Mouse (Mus musculus) CH12F3 (cell line): Measurements from ENCODE around the gene Dnah2.
"Not testable (repeated sequence)": the region's sequence is repeated elsewhere in the genome, so short reads cannot be mapped to it uniquely, and the experiment has no call there.

ENCODE experiments used
- in situ Hi-C: fragments of 300-500 bp; cut with MboI; formaldehyde crosslinking; loops from 2 replicates; pipeline ENCODE4 v1.14.3; 2020; ENCODE audit warnings: low sequenced_read_pairs

Gene Dnah2

DNA sequence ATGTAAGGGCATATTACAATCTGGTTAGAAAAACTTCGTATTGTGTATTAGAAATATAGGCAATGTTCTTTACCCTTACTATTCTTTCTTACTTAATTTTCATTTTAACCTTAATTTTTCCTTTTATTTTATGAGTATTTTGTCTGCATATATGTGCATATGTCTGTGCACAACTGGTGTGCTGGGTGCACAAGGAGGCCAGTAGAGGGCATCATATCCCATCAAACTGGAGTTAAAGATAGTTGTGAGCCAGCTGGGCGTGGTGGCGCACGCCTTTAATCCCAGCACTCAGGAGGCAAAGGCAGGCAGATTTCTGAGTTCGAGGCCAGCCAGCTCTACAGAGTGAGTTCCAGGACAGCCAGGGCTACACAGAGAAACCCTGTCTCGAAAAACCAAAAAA is 18.2 kb downstream of the Dnah2 start:
- in situ Hi-C loops: not testable (repeated sequence)

DNA sequence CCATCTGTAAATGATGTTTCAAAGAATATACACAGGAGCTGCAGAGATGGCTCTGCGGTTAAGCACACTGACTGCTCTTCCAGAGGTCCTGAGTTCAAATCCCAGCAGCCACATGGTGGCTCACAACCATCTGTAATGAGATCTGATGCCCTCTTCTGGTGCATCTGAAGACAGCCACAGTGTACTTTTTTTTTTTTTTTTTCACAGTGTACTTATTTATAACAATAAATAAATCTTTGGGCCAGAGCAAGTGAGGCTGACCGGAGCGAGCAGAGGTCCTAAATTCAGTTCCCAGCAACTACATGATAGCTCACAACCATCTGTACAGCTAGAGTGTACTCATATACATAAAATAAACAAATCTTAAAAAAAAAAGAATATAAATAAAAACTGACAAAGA is 18.6 kb downstream of the Dnah2 start:
- in situ Hi-C loops: not testable (repeated sequence)

DNA sequence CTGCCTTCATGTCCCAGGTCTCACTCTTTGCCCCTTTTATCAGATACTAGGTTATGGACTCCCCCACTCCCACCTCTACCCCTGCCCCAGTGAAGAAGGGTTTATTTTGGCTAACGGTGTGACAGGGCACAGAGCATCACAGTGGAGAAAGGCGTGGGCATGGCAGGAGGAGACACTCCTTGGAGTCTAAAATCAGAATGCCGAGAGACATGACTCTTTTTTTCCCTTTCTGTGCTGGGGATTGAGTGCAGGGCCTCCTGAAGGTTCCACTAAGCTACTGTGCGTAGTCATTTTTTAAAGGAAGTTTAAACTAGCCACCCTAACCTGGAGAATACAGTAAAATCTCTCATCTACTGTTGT is 20.9 kb downstream of the Dnah2 start:
- in situ Hi-C loops: no loop called here

DNA sequence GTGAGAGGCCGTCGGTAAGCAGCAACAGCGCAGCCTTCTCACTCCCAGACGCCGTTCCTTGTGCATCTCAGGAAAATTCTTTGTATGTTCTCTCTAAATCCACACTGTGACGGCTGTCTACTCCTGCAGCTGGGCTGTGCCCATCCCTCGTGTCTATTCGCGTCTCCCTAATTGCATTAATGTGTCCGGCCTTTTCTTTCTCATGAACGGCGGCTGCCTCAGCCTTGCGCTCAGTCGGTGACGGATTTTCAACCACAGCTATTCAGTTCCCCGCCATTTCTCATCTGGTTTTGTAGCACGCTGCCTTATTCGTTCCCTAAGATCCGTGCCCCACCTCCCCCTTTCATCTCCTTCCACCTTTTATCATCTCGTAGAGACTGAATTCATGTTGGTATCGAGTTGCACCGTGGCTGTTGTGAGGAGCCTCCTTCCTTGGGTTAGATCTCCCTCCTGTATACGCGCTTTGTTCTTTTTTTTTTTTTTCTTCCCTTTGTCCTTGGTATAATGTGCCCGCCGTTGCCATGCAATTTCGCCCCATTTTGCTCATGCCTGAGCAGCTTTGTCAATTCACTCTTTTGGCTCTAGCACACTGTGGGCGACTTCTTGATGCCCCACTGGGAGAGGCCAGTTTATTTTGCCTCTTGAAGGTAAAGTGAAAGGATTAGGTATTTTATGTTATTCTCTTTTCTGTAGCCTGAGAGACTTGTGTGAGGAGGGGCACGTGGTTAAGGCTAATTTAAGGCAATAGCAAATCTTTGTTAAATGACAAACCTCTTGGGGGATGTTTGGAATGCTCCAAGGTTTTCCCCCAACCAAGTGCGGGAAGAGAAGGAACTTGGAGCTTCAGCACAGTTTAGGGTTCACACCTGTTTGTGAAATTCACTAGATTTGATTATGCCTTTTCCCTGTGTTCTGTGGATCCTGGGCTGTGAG is 21.5 kb downstream of the Dnah2 start:
- in situ Hi-C loops: no loop called here

DNA sequence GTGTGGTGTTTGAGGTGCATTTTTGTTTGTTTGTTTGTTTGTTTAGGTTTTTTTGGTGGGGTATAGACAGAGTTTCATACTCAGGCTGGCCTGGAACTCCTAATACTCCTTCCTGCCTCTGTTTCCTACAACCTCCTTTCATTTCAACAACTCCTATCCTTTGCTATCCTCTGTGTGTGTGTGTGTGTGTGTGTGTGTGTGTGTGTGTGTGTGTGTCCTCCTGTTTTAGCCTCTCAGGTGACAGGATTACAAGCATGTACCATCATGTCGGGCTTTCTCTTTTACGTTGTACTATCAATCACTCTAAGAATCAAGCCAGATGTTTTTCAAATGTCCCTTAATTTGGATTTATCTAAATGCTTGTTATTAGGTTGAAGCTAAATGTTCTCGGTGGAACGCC is 22.3 kb downstream of the Dnah2 start:
- in situ Hi-C loops: no loop called here

DNA sequence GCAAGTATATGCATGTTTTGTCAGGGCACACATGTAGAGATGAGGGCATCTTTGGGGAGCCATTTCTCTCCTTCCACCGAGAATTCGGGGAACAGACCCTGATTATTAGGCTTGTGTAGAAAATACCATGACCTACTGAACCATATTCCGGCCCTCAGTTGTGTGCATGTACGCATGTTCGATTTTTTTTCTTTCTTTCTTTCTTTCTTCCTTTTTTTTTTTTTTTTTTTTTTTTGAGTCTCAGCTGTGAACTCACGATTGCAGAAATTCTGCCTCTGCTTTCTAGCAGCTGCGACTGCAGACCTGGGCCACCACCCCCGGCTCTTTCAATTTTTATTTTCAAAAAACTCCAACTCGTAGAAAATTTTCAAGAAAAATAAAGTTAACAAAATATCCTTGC is 23.2 kb downstream of the Dnah2 start:
- in situ Hi-C loops: no loop called here

DNA sequence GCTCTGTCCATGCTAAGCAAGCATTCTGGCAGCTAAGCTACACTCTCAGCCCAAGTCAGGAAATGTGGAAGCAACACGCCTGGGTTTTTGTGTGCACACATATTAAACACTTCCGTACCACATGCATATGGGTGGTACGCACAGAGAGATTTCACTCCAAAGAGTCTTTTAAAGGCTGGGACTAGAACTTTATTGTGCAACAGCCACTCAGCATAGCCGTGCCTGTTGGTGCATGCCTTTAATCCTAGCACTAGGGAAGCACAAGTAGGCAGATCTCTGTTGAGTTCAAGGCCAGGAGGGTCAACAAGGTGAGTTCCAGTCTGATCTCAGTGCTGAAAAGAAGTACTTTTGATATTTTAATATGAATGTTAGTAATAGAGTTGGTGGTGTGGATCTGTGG is 25.3 kb downstream of the Dnah2 start:
- in situ Hi-C loops: no loop called here

DNA sequence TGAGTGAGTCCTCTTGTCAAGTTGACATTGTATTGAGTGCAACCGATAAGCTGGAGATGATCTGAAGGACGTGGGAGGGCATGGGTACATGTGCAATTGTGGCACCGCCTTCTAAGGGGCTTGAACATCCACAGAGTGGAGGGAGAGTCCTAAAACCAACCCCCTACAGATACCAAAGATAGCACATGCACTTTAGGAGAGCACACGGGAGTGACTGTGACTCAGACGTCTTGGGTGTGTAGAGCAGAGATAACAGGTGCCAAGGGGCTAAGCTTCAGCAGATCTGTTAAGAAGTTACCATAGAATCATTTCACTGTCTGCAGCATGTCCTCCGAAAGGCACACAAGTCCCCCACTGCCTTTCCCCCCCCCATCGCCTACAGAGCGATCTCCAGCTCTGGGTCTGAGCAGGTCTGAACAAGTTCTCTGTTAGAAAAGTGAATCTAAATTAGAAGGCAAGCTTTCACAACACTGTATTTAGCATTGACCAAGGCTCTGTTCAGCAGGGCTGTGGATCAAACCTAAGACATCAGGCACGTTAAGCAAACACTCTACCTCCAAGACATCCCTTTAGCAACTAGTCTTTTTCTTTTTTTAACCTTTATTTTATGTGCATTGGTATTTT is 27.3 kb downstream of the Dnah2 start:
- in situ Hi-C loops: no loop called here

DNA sequence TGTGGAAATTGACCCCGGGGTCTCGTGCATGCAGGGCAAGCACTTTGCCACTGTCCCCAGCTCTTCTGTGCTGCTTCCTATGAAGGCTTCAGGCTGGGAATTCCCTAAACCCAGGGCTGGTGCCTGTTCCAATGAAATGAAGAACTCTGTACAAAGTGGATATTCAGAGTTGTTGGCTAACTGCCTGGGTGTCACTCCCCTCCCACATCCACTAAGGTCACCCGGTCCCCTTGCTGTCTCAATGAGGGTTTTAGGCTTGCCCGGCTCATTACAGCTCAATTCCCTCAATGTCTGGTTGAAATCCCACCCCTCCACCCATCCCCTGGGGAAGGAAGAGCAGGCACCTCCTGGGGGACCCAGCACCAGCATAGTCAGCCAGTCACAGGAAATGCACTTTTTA is 28.9 kb downstream of the Dnah2 start:
- in situ Hi-C loops: loop anchor here (10.0 kb wide), 1 partner anchor 265 kb away; no protein-coding TSS in a partner anchor

DNA sequence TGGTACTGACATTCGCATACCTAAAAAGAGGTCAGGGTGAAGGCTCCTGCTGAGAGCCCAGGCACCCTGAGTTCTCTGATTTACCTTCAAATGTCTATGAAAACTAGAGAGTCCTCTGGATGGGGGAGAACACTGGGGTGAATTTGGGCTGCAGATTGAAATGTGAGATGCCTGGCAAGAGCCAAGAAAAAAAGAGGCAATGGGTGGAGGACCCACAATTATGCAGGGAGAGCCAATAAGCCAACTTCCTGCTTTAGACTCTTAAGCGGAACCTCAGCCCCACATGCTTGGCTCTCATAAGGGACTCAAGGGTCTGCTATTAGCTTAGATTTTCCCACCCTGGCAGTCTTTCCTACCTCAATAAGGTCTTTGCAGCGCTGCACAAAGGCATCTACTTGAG is 32.2 kb downstream of the Dnah2 start:
- in situ Hi-C loops: loop anchor here (10.0 kb wide), 1 partner anchor 262 kb away; no protein-coding TSS in a partner anchor

DNA sequence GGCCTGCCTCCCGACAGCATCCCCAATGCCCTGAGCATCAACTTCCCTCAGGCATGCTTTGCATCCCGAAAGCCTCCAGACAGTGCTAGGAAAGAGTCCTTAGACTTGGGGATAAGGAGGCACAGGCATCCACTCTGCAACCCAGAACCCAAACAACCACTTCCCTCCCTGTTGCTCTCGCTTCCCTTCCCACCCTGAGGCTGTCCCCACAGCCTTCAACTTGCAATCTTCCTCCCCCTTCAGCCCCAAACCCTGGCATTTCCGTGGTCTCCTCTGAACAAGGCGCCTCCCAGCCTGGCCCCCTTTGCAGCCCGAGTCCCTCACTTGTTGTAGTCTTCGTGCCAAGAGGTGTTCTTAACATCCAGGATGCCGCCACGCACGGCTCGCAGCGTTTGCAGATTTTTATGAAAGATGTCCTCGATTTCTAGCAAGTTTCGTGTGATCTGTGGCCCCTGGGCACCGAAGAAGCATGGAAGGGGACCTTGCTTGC is 32.7 kb downstream of the Dnah2 start:
- in situ Hi-C loops: loop anchor here (10.0 kb wide), 1 partner anchor 261 kb away; no protein-coding TSS in a partner anchor

DNA sequence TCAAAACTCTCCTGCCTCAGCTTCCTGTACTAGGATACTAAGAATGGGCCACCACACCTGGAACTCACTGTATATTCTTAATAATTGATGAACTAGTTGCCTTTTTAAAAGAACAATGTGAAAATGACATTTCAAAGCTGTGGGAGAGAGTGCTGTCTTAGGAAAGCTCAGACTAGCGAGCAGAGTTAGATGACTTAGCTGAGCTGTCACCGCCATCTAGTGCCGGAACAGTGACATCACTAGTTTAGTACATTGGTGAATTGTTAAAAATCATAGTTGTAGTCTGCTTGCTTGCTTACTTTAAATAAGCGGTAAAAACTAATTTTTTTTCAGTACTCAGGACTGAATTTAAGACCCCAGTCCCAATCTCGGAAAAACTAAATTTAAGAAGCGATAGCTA is 35.1 kb downstream of the Dnah2 start:
- in situ Hi-C loops: loop anchor here (10.0 kb wide), 1 partner anchor 259 kb away; no protein-coding TSS in a partner anchor

DNA sequence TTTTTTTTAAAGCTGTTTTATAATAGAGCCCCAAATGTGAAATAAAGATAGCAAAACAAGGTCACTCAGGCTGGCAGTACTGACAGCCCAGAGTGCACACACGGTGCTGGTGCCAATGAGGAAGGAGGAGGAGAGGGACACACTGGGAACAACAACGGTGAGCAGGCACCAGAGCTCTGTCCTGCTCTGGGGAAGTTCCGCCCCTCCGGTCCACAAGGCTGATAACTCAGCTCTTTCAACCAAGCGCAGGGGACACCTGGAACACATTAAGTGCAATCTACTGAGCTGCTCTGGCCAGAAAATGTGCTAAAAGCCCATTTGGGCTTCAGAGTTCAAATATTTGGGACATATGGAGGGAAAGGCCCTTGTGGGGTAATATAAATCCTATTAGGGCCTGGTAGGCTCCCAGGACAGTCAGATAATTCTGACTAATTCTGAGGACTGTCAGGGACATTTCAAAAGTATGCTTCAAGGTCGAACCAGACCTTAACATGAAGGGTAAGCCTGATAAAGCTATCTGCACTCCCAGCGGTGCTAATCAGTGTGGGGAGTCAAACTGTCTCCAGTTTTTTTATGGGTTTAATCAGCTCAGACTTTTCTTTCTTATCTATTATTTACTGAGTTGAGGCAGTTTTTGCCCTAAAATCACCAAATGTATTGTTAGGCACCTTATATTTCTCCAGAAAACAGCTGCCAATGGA is 38.0 kb downstream of the Dnah2 start:
- in situ Hi-C loops: loop anchor here (10.0 kb wide), 1 partner anchor 256 kb away; no protein-coding TSS in a partner anchor

DNA sequence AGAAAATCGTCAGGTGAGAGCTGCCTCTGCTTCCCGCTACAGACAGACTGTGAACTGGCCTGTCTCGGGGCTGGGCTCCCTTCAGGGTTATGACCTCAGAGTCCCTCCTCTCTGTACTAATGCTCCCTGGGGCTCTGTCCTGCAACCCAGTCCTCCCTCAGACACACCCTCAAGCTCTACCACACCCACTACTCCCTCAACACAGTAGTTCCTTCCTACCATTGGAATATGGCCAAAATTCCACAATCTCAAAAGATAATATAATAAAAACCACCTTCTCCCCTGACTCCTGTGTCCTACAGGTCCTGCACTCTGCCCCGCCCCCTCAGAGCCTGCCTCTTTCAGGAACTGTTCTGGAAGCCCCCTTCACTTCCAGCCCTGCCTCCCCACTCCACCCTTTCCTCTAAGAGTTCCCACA is 45.0 kb downstream of the Dnah2 start:
- in situ Hi-C loops: no loop called here

DNA sequence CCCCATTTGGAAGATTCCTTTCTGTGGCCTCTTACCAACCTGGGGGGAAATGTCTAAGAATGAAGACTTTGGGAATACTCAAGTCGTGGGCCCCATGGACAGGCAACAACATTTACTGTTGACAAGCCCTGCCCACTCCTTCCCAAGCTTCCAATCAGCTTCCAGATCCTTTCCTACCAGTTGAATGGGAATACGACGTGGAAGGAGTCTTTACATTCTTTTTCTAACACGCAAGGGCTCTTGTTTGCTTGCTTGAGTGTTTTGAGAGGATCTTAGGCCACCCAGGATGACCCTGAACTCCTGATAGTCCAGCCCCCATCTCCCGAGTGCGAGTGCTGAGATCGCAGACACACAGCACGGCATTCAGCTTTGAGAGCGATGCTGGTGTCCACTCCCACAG is 47.4 kb downstream of the Dnah2 start:
- in situ Hi-C loops: no loop called here

DNA sequence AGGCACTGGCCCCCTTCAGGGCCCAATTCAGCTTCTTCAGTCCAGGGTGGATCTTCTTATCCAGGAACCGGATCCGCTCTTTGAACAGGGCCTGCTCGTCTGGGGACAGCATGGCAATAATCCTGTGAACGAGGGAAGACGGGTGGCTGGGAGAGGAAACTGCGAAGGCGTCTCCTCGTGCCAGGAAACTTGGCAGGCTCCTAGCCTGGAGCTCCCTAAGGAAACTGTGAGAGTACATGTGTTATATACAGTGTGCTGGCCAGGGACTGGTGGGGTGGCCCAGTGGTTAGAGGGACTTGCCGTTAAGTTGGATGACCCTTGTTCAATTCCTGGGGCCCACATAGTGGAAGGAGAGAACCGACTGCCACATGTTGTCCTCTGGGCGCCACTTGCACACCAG is 49.8 kb downstream of the Dnah2 start:
- in situ Hi-C loops: no loop called here

DNA sequence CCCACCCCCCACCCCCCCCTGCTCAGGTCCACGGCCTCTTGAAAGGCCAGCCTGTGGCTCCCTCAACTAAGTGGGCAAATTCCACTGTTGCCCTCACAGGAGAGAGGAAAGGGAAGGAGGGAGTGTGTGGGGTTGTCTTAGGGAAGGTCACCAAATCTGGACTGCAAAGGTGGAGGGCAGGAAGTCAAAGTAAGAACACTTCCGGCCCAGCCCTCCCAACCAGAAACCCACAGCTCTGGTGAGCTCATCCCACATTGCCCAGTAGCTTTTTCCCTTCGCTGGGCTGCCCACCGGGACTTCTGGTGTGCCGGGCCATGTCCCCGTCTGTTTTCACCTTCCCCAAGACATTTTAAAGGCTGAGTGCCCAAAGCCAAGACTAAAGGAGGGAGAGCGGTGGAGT is 57.2 kb downstream of the Dnah2 start:
- in situ Hi-C loops: no loop called here

DNA sequence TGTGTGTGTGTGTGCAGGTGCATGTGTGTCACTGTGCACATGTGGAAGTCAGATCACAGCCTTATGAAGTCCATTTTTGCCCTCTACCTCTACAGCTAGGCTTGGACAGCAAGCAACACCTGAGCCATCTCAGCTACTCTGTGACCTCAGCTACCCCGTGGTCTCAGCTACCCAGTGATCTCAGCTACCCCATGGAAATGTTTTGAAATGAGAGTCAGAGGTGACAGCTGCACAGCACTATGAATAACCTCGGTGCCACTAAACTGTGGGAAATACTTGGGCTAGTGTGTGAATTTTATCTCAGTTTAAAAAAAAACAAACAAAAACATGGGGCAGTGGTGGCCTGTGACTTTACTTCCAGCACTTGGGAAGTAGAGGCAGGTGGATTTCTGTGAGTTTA is 58.0 kb downstream of the Dnah2 start:
- in situ Hi-C loops: no loop called here

DNA sequence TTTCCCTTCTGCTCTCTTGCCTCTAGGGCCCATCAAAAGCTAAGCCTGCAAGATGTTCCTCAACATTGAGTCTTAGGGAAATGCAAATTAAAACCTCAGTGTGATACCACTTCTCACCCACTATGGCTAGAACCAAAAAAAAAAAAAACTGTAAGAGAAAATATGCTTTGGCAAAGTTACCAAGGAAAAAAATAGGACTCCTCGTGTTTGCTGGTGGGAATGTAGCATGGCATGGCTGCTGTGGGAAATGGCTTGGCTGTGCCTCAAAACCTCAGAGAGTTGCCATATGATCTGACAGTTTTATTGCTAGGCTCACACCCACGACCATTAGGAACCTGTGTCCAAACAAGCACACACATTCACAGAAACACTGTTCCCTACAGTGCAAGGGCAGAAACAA is 61.4 kb downstream of the Dnah2 start:
- in situ Hi-C loops: no loop called here

DNA sequence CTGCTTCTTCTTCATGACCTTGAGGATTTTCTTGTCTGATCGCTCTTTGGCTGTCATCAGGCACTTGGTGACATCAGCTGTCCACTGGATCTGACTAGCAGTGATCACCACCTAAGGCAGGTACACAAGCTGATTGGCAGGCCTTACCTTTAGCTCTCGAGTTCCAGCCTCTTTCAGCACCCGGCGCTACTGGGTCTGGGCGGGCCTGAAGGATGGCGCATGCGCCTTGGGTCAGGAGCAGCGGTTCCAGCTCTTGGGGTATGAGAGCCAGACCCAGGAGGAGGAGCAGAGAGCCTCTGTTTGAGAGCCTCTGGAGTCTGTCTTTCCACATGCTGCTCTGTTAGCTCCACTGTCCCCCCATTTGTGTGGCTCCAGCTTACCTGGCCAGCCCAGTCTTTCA is 71.3 kb downstream of the Dnah2 start:
- in situ Hi-C loops: no loop called here

DNA sequence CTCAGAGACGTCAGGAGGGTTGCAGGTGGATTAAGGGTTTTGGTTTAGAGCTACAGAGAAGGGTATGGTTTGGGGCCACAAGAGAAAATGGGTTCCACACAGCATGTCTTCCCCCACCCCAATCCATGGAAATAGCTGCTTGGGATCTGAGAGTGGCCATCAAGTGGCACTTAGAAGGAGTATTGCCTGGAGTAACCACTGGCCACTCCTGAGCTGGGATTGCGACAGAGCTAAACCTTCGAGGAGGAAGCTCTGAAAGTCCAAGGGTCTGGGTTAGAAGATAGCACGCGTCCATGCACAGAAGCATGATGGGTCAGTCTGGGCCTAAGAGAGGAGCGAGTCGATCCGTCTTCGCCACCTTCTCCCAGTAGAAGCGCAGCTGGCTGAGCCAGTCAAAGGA is 72.1 kb downstream of the Dnah2 start:
- in situ Hi-C loops: no loop called here
